Mouse (Mus musculus) thymus, adult 2 months (tissue): ENCODE data around the gene Lmf2. TPM values are rescaled to one million over a fixed set of nuclear protein-coding genes. Genes with fewer than 3 reads are reported as not detected.

Experiments
- DNase-seq: peaks from one replicate; pipeline ENCODE4 v3.0.0; 2021
- H3K27ac ChIP-seq: fragments of 200-500 bp; 2 replicates; pipeline ENCODE4 v1.5.1; 2012; ENCODE audit warnings: low read length, control low read depth; ENCODE audit not compliant: control insufficient read depth, insufficient read depth
- H3K27me3 ChIP-seq: fragments of 200-500 bp; 2 replicates; pipeline ENCODE4 v1.6.1; 2012; ENCODE audit warnings: mild to moderate bottlenecking, low read length, moderate library complexity, mixed read lengths; ENCODE audit not compliant: control insufficient read depth, insufficient read depth
- H3K36me3 ChIP-seq: fragments of 200-500 bp; 2 replicates; pipeline ENCODE4 v1.6.1; 2012; ENCODE audit warnings: mild to moderate bottlenecking, low read length, moderate library complexity; ENCODE audit not compliant: control insufficient read depth, insufficient read depth
- H3K4me1 ChIP-seq: fragments of 200-500 bp; replicated peaks from 2 replicates; pipeline ENCODE4 v1.6.1; 2012; ENCODE audit warnings: low read length; ENCODE audit not compliant: control insufficient read depth, insufficient read depth
- H3K4me3 ChIP-seq: fragments of 200-500 bp; 2 replicates; pipeline ENCODE4 v1.5.1; 2012; ENCODE audit warnings: mild to moderate bottlenecking, low read length, control low read depth, moderate library complexity; ENCODE audit not compliant: control insufficient read depth, insufficient read depth
- CTCF ChIP-seq: fragments of 200-500 bp; IDR thresholded peaks from 2 replicates; pipeline ENCODE4 v1.5.1; 2012; ENCODE audit warnings: mild to moderate bottlenecking, control low read depth, low read length, moderate library complexity, borderline replicate concordance; ENCODE audit not compliant: control insufficient read depth, poor library complexity, insufficient read depth; ENCODE audit errors: extremely low read depth
- POLR2A ChIP-seq: fragments of 200-500 bp; IDR thresholded peaks from 2 replicates; pipeline ENCODE4 v1.6.1; 2012; ENCODE audit warnings: mild to moderate bottlenecking, low read length, control low read depth, moderate library complexity; ENCODE audit not compliant: control insufficient read depth, poor library complexity, insufficient read depth; ENCODE audit errors: extremely low read depth
- WGBS: fragments of 180-500 bp; shearing (Covaris S2); methylation state at CpG from one replicate; pipeline ENCODE4 v1.1.7; 2018; 5-methylcytosine and 5-hydroxymethylcytosine counted together
- polyA plus RNA-seq: library from polyadenylated mRNA; depleted of rRNA; stranded (reverse); fragments of >200 nt; gene quantifications from 2 replicates; pipeline ENCODE4 v1.2.3, GENCODE M21; 2012

Gene Lmf2
- polyA plus RNA-seq, 1 experiment, result 129 TPM

DNA sequence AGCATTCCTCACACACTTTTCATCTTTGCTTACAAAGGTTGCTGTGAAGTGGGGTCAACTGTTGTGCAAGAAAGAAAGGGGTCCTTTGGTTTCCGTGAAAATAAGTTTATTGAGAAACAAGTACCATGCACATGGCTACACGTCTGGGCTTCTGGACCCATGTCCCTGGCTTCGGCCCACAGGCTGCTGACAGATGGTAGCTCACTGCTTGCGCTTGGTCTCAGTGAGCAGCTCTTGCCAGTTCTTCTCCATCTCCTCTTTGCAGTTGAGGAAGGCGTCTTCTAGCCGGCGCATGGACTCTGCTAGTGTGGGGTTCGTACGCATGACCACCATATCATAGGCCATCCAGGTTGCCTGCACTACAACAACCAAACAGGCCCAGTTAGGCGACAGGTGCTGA lies 34.6 kb upstream of the Lmf2 start:
- H3K4me3 ChIP-seq, result no peak overlapping the region
- no peak for DNase-seq
- TF ChIP-seq CTCF (no peak), POLR2A (no peak)
- peaks cover 13% of the 10 kb centered on the region for H3K4me1 ChIP-seq
- H3K27me3 ChIP-seq, result no peaks in the 10 kb centered on the region
- H3K36me3 ChIP-seq, result no peaks in the 10 kb centered on the region
- WGBS, result 97% methylated on average over 10 of the region's 10 CpGs
- no peak overlapping the region for H3K27ac ChIP-seq

DNA sequence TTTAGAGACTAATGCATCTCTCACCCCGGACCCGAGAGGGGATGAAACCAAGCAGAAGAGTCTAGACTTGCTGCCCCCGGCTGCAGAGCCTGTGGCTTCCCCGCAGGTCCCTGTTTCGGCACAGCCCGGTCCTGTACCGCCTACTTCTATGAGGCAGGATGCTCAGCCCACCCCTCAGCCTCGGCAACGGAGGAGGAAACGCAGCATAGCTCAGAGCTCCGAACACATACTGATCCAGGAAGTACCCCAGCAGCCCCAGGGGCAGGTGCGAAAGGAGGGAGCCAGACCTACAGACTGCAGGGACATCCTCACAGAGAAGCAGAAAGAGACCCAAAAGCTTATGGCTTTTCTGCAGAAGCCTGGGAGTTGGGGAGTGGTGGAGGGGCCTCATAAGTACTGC lies 31.7 kb upstream of the Lmf2 start:
- no peak for TF ChIP-seq CTCF
- no peak for TF ChIP-seq POLR2A
- WGBS, result 5% methylated on average over 12 of the region's 12 CpGs
- no peak overlapping the region for H3K27ac ChIP-seq
- no peaks in the 10 kb centered on the region for H3K36me3 ChIP-seq
- H3K4me1 ChIP-seq, result peaks cover 13% of the 10 kb centered on the region
- DNase-seq, result peak; percentile 63
- H3K27me3 ChIP-seq, result no peaks in the 10 kb centered on the region
- H3K4me3 ChIP-seq, result no peak overlapping the region

- 97% methylated on average over 7 of the region's 7 CpGs for WGBS
- DNase-seq, result no peak
- H3K27me3 ChIP-seq, result no peaks in the 10 kb centered on the region
- H3K27ac ChIP-seq, result no peak within 1 kb of the TSS
- H3K4me1 ChIP-seq, result peaks cover 14% of the 10 kb centered on the region
- no peak within 1 kb of the TSS for H3K4me3 ChIP-seq
- H3K36me3 ChIP-seq, result no peaks in the 10 kb centered on the region
- no peak for TF ChIP-seq CTCF
- TF ChIP-seq POLR2A, result no peak
Measured at GRCm38 (mm10) chr15:89384617-89385016, 29.2 kb upstream of the Lmf2 start, which contains the start of gene Klhdc7b. TSS of gene Klhdc7b (plus strand) at chr15:89384917.

DNA sequence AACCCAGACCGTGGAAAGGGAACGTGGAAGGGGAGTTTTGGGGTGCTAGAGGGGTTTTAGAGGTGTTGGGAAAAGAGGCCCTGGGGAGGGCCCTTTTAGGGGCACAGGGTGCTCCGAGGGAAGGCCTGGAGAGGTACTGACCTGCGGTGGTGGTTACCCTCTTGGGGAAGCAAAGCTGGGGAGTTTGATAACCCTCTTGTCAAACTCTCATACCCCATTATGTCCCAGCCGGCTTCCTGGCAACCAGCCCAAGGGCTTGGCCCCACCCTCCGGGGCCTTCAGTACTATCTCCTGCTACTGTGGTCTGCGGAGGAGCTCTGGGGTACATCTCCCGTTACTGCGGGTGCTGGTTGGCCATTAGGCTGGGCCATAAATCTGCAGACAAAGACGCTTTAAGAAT lies 24.0 kb upstream of the Lmf2 start:
- TF ChIP-seq CTCF (no peak), POLR2A (no peak)
- Histone ChIP-seq H3K27ac (no peak overlapping the region), H3K4me1 (peaks cover 24% of the 10 kb centered on the region), H3K36me3 (no peaks in the 10 kb centered on the region), H3K27me3 (no peaks in the 10 kb centered on the region), H3K4me3 (peak overlapping the region; percentile 72)
- DNase-seq, result peak; percentile 38
- WGBS, result 4% methylated on average over 10 of the region's 10 CpGs

- peak; percentile 50 for DNase-seq
- H3K36me3 ChIP-seq, result no peaks in the 10 kb centered on the region
- H3K27ac ChIP-seq, result no peak within 1 kb of the TSS
- peak within 1 kb of the TSS; percentile 72 for H3K4me3 ChIP-seq
- WGBS, result 2% methylated on average over 33 of the region's 33 CpGs
- H3K27me3 ChIP-seq, result no peaks in the 10 kb centered on the region
- peak; percentile 37; the same call in 1 of the 2 replicates for TF ChIP-seq POLR2A
- TF ChIP-seq CTCF, result no peak
- H3K4me1 ChIP-seq, result peaks cover 26% of the 10 kb centered on the region
Measured at GRCm38 (mm10) chr15:89378831-89379401, 23.5 kb upstream of the Lmf2 start, which contains the start of gene Odf3b. TSS of gene Odf3b (minus strand) at chr15:89379282.

- peaks cover 28% of the 10 kb centered on the region for H3K4me1 ChIP-seq
- TF ChIP-seq CTCF, result no peak
- TF ChIP-seq POLR2A, result no peak; the same call in 1 of the 2 replicates
- H3K36me3 ChIP-seq, result no peaks in the 10 kb centered on the region
- no peak overlapping the region for H3K27ac ChIP-seq
- no peak for DNase-seq
- H3K4me3 ChIP-seq, result peak overlapping the region; percentile 72
- H3K27me3 ChIP-seq, result no peaks in the 10 kb centered on the region
- WGBS, result 21% methylated on average over 46 of the region's 46 CpGs
Measured at GRCm38 (mm10) chr15:89377938-89378828, 22.7 kb upstream of the Lmf2 start.
